Mouse (Mus musculus) kidney, adult 2 months (tissue): ENCODE measurements around the gene Zyg11a. TPM values are rescaled to one million over a fixed set of nuclear protein-coding genes. Genes with fewer than 3 reads are reported as not detected.

Experiments used
- DNase-seq: peaks from one replicate; pipeline ENCODE4 v3.0.0; 2021
- H3K27ac ChIP-seq: fragments of 200-500 bp; 2 replicates; pipeline ENCODE4 v1.5.1; 2012; ENCODE audit warnings: low read depth, low read length, control low read depth, inconsistent platforms; ENCODE audit not compliant: insufficient read depth
- H3K27me3 ChIP-seq: fragments of 200-500 bp; replicated peaks from 2 replicates; pipeline ENCODE4 v1.6.1; 2012; ENCODE audit warnings: mild to moderate bottlenecking, moderate library complexity, low read length, inconsistent platforms; ENCODE audit not compliant: control insufficient read depth, insufficient read depth
- H3K36me3 ChIP-seq: fragments of 200-500 bp; 2 replicates; pipeline ENCODE4 v1.6.1; 2012; ENCODE audit warnings: mild to moderate bottlenecking, moderate library complexity, low read length, inconsistent platforms; ENCODE audit not compliant: control insufficient read depth, insufficient read depth
- H3K4me1 ChIP-seq: fragments of 200-500 bp; 2 replicates; pipeline ENCODE4 v1.6.1; 2011; ENCODE audit warnings: low read length; ENCODE audit not compliant: control insufficient read depth, insufficient read depth
- H3K4me3 ChIP-seq: fragments of 200-500 bp; 2 replicates; pipeline ENCODE4 v1.5.1; 2011; ENCODE audit warnings: mild to moderate bottlenecking, low read depth, low read length, control low read depth; ENCODE audit not compliant: insufficient read depth
- CTCF ChIP-seq: fragments of 200-500 bp; conservative IDR thresholded peaks from 2 replicates; pipeline ENCODE4 v1.5.1; 2011; ENCODE audit warnings: low read depth, mild to moderate bottlenecking, control low read depth, low read length, moderate library complexity, mixed read lengths; ENCODE audit not compliant: insufficient read depth, insufficient read length
- POLR2A ChIP-seq: fragments of 200-500 bp; IDR thresholded peaks from one replicate; pipeline ENCODE4 v1.6.1; 2011; ENCODE audit warnings: low read depth, low read length, control low read depth
- WGBS: fragments of 180-500 bp; shearing (Covaris S2); methylation state at CpG from one replicate; pipeline ENCODE4 v1.1.7; 2018; 5-methylcytosine and 5-hydroxymethylcytosine counted together
- polyA plus RNA-seq: library from polyadenylated mRNA; depleted of rRNA; stranded (reverse); fragments of >200 nt; gene quantifications from 2 replicates; pipeline ENCODE4 v1.2.3, GENCODE M21; 2012

The Zyg11a gene
- polyA plus RNA-seq, 1 experiment: 0.11 TPM

DNA sequence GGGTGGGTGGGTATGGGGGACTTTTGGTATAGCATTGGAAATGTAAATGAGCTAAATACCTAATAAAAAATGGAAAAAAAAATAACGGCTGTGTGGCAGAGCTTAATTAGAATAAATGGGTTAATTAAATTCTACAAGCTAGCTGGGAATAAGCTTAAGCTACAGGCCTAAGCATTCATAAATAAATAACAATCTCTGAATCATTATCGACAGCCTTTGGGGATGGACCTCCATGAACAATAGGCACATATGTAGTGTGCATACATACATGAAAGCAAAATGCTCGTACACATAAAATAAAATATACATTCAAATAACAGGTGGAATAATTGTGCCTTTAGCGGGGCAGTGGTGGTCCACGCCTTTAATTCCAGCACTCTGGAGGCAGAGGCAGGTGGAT, 4.7 kb upstream of the Zyg11a start:
- no peak for DNase-seq
- TF ChIP-seq CTCF (no peak), POLR2A (no peak)
- no peak overlapping the region for H3K4me3 ChIP-seq
- H3K27ac ChIP-seq: no peak overlapping the region
- 93% methylated on average over 5 of the region's 5 CpGs for WGBS
- H3K27me3 ChIP-seq: no peaks in the 10 kb centered on the region
- H3K36me3 ChIP-seq: no peaks in the 10 kb centered on the region
- no peaks in the 10 kb centered on the region for H3K4me1 ChIP-seq

- DNase-seq: no peak
- H3K4me3 ChIP-seq: no peak overlapping the region
- H3K4me1 ChIP-seq: no peaks in the 10 kb centered on the region
- TF ChIP-seq CTCF (no peak), POLR2A (no peak)
- no peaks in the 10 kb centered on the region for H3K36me3 ChIP-seq
- H3K27me3 ChIP-seq: no peaks in the 10 kb centered on the region
- no peak overlapping the region for H3K27ac ChIP-seq
- 52% methylated on average over 9 of the region's 9 CpGs for WGBS
These were observed 1.2 kb upstream of the Zyg11a start for GRCm38 (mm10) chr4:108219019-108219418.

- 81% methylated on average over 2 of the region's 2 CpGs for WGBS
- Histone ChIP-seq H3K4me3 (no peak overlapping the region), H3K4me1 (no peaks in the 10 kb centered on the region), H3K36me3 (no peaks in the 10 kb centered on the region), H3K27me3 (no peaks in the 10 kb centered on the region), H3K27ac (no peak overlapping the region)
- no peak for DNase-seq
- TF ChIP-seq POLR2A (no peak), CTCF (no peak)
These were observed 4.8 kb downstream of the Zyg11a start for GRCm38 (mm10) chr4:108213023-108213422.

- Histone ChIP-seq H3K4me1 (no peaks in the 10 kb centered on the region), H3K36me3 (no peaks in the 10 kb centered on the region), H3K27me3 (no peaks in the 10 kb centered on the region), H3K27ac (no peak overlapping the region), H3K4me3 (no peak overlapping the region)
- TF ChIP-seq POLR2A (no peak), CTCF (no peak)
- whole genome bisulfite sequencing: 91% methylated on average over 6 of the region's 6 CpGs
- DNase-seq: no peak
These were observed 13.2 kb downstream of the Zyg11a start for GRCm38 (mm10) chr4:108204629-108205028.

DNA sequence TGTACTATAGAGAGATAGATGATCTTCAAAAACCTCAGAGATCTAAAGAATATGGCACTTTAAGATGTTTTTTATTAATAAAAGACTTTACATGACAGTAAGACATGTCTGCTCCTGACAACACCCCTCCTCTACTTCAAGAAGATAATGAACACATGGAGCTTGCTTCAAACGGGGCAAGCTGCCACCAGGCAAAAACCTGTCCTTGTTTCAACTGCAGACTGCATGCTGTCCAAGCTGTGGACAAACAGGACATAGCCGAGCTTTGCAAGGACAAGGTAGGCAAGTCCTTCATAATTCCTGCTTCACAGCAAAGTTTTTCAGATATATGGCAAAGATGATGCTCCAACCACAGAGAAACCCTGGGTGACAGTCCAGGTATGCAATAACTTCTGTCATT, 18.6 kb downstream of the Zyg11a start:
- no peak overlapping the region for H3K4me3 ChIP-seq
- no peaks in the 10 kb centered on the region for H3K36me3 ChIP-seq
- no peak for TF ChIP-seq POLR2A
- no peaks in the 10 kb centered on the region for H3K4me1 ChIP-seq
- WGBS: 70% methylated on average over 2 of the region's 2 CpGs
- no peak overlapping the region for H3K27ac ChIP-seq
- no peak for DNase-seq
- H3K27me3 ChIP-seq: no peaks in the 10 kb centered on the region

DNA sequence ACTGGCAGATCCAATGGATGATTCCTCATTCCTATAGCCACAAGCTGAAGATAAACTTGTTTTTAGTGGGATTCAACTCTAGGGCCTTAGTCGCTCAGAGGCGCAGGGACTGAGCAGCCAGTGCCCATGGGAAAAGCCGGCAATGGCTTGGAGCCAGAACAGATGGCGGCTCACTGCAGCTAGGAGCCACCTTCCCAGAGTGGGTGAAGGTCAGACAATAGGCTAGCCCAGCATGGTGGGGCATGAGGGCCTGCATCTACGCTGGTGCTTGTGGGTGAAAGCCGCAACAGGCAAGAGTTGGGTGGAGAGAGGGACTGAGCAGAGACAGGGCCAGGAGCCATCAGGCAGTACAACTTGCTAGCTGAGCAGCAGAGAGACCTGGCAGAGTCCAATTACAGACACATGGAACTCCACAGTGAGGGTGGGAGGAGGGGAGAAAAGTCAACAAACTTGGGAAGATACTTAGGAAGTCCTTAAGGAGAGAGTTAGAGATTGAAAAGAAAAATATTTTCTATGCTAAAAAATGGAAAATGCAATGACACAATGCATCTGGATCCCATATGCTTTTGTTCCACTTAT, 21.5 kb downstream of the Zyg11a start:
- no peak overlapping the region for H3K4me3 ChIP-seq
- no peak for DNase-seq
- WGBS: 73% methylated on average over 6 of the region's 6 CpGs

GRCm38 (mm10) chr4:108192821-108193323, 25.0 kb downstream of the Zyg11a start:
- Histone ChIP-seq H3K36me3 (no peaks in the 10 kb centered on the region), H3K4me1 (no peaks in the 10 kb centered on the region), H3K27me3 (no peaks in the 10 kb centered on the region), H3K4me3 (no peak overlapping the region), H3K27ac (no peak overlapping the region)
- TF ChIP-seq CTCF (no peak), POLR2A (no peak)
- WGBS: 75% methylated on average over 2 of the region's 2 CpGs
- no peak for DNase-seq

More for the DNA sequence above, 21.5 kb downstream of the Zyg11a start:
- no peak for TF ChIP-seq CTCF
- Histone ChIP-seq H3K4me1 (no peaks in the 10 kb centered on the region), H3K36me3 (no peaks in the 10 kb centered on the region), H3K27ac (no peak overlapping the region), H3K27me3 (no peaks in the 10 kb centered on the region)

DNA sequence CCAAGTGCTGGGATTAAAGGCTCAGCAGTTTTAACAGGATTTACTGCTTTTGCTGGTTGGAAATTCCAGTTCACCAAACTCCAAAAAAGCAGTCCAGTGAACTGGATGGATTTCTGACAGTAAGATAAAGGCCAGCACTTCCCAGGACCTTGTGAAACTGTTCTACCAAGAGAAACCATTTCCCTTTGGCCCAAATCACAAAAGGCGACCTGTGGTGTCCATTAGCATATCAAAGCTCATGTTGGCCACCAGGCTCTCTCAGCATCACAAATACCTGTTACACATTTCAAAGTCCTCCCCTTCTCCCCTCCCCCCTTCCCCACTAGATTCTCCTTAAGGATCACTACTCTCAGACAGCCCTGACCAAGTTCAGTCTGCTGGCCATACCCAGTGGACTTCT, 35.6 kb downstream of the Zyg11a start:
- TF ChIP-seq POLR2A (no peak), CTCF (no peak)
- no peaks in the 10 kb centered on the region for H3K4me1 ChIP-seq
- no peak overlapping the region for H3K4me3 ChIP-seq
- no peak for DNase-seq
- H3K27ac ChIP-seq: no peak overlapping the region
- no peaks in the 10 kb centered on the region for H3K27me3 ChIP-seq
- 80% methylated on average over 1 of the region's 1 CpGs for WGBS
- H3K36me3 ChIP-seq: peaks cover 1% of the 10 kb centered on the region; the same call in 1 of the 2 replicates
